Mouse (Mus musculus) CD4-positive helper T cell, adult 2 months (primary cell): ENCODE measurements around the gene Fam149a.
"Not testable (repeated sequence)": the region's sequence is repeated elsewhere in the genome, so short reads cannot be mapped to it uniquely, and the experiment has no call there.

Source experiments
- DNase-seq: peaks from one replicate; pipeline ENCODE4 v3.0.0-alpha.2; 2012; ENCODE audit warnings: low read depth, missing footprints, low spot score

The Fam149a gene

GRCm38 (mm10) chr8:45332685-45333409 lies 49.2 kb downstream of the Fam149a start, which contains the start of gene Cyp4v3:
Gene Cyp4v3, minus strand, starts transcription at chr8:45333216.
- DNase-seq = peak; percentile 86

GRCm38 (mm10) chr8:45330856-45331255 lies 51.2 kb downstream of the Fam149a start:
- no peak for DNase-seq

- no peak for DNase-seq
Observed at GRCm38 (mm10) chr8:45329206-45329980, 52.7 kb downstream of the Fam149a start.

GRCm38 (mm10) chr8:45327076-45327475 lies 55.0 kb downstream of the Fam149a start:
- DNase-seq = not testable (repeated sequence)

- no peak for DNase-seq
Observed at GRCm38 (mm10) chr8:45324151-45324550, 57.9 kb downstream of the Fam149a start.

- no peak for DNase-seq
Observed at GRCm38 (mm10) chr8:45321365-45321764, 60.7 kb downstream of the Fam149a start.

GRCm38 (mm10) chr8:45320930-45321329 lies 61.2 kb downstream of the Fam149a start:
- DNase-seq = no peak

- no peak for DNase-seq
Observed at GRCm38 (mm10) chr8:45310967-45311366, 71.1 kb downstream of the Fam149a start.

- DNase-seq = no peak
Observed at GRCm38 (mm10) chr8:45308366-45308765, 73.7 kb downstream of the Fam149a start, which contains the start of gene Gm45753. Gene Gm45753, minus strand, starts transcription at chr8:45308466.

GRCm38 (mm10) chr8:45305479-45305878 lies 76.6 kb downstream of the Fam149a start:
- no peak for DNase-seq

GRCm38 (mm10) chr8:45304354-45304753 lies 77.7 kb downstream of the Fam149a start:
- DNase-seq = no peak

GRCm38 (mm10) chr8:45302390-45302789 lies 79.7 kb downstream of the Fam149a start:
- no peak for DNase-seq

GRCm38 (mm10) chr8:45295276-45295675 lies 86.8 kb downstream of the Fam149a start:
- no peak for DNase-seq

- DNase-seq = no peak
Observed at GRCm38 (mm10) chr8:45294687-45295086, 87.4 kb downstream of the Fam149a start, which contains the start of gene Klkb1. Gene Klkb1, minus strand, starts transcription at chr8:45294859.

- no peak for DNase-seq
Observed at GRCm38 (mm10) chr8:45291790-45292189, 90.3 kb downstream of the Fam149a start.
